Mouse (Mus musculus) large intestine, adult 2 months (tissue): Measurements from ENCODE around the gene Speg. TPM values are rescaled to one million over a fixed set of nuclear protein-coding genes. Genes with fewer than 3 reads are reported as not detected.

Source experiments
- DNase-seq: peaks from one replicate; pipeline ENCODE4 v3.0.0-alpha.2; 2012; ENCODE audit warnings: low read depth, low spot score
- WGBS: fragments of 180-500 bp; shearing (Covaris S2); methylation state at CpG from one replicate; pipeline ENCODE4 v1.1.7; 2018; 5-methylcytosine and 5-hydroxymethylcytosine counted together
- polyA plus RNA-seq: library from polyadenylated mRNA; depleted of rRNA; stranded (reverse); fragments of >200 nt; gene quantifications from 2 replicates; pipeline ENCODE4 v1.2.3, GENCODE M21; 2012; rRNA removed

Speg gene
- polyA plus RNA-seq, 1 experiment: 20.6 TPM

- DNase-seq: no peak
- 20% methylated on average over 13 of the region's 13 CpGs for WGBS
Measured at GRCm38 (mm10) chr1:75480036-75480435, 104.9 kb downstream of the Speg start.

DNA sequence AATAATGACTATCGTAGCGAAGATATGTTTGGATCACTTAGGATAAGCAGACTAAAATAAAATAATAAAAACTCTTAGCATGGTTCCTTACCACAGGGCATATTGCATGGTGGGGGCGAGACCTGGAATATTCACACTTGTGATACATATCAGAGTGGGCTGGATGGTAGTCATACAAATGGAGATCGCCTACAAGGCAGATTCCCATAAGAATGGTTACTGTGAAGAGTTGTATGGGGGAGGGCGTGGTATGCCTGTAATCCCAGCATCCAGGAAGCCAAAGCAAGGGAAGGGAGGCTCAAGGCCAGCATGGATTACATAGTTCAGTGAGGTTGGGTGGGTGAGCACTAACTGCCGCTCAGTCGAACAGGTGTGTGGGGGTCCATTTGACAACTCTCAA, 105.6 kb downstream of the Speg start:
- DNase-seq: no peak
- 85% methylated on average over 7 of the region's 7 CpGs for WGBS

Other genes with a start within 250 kb of the Speg start
- 1.1 and 1.3 TPM in 2 replicates for gene Slc23a3, start 241.4 kb upstream of the Speg start, polyA plus RNA-seq
- gene Cnppd1, start 232.6 kb upstream of the Speg start, polyA plus RNA-seq: 45.8 and 53.7 TPM in 2 replicates
- 79.0 and 93.9 TPM in 2 replicates for gene Retreg2, start 232.5 kb upstream of the Speg start, polyA plus RNA-seq
- 80.6 and 93.3 TPM in 2 replicates for gene Zfand2b, start 206.7 kb upstream of the Speg start, polyA plus RNA-seq
- gene Abcb6, start 194.9 kb upstream of the Speg start, polyA plus RNA-seq: 24.0 and 27.5 TPM in 2 replicates
- gene Ankzf1, start 183.1 kb upstream of the Speg start, polyA plus RNA-seq: 19.2 and 27.4 TPM in 2 replicates
- 72.2 and 107 TPM in 2 replicates for gene Atg9a, start 183.1 kb upstream of the Speg start, polyA plus RNA-seq
- 2.1 and 4.4 TPM in 2 replicates for gene Glb1l, start 164.5 kb upstream of the Speg start, polyA plus RNA-seq
- gene Stk16, start 164.5 kb upstream of the Speg start, polyA plus RNA-seq: 221 and 258 TPM in 2 replicates
- gene Tuba4a, start 155.4 kb upstream of the Speg start, polyA plus RNA-seq: 121 and 164 TPM in 2 replicates
- not detected in 2 replicates for gene A630095N17Rik, start 143.2 kb upstream of the Speg start, polyA plus RNA-seq
- gene Dnajb2, start 138.9 kb upstream of the Speg start, polyA plus RNA-seq: 19.4 and 20.1 TPM in 2 replicates
- 6.4 and 6.5 TPM in 2 replicates for gene Ptprn, start 110.8 kb upstream of the Speg start, polyA plus RNA-seq
- 14.0 and 17.7 TPM in 2 replicates for gene Resp18, start 96.9 kb upstream of the Speg start, polyA plus RNA-seq
- 250 and 500 TPM in 2 replicates for gene Dnpep, start 57.3 kb upstream of the Speg start, polyA plus RNA-seq
- 353 and 360 TPM in 2 replicates for gene Des, start 15.0 kb upstream of the Speg start, polyA plus RNA-seq
- gene Gmppa, start 60.6 kb downstream of the Speg start, polyA plus RNA-seq: 177 and 182 TPM in 2 replicates
- 0.17 TPM in 1 of 2 replicates, not detected in the other for gene Asic4, start 75.1 kb downstream of the Speg start, polyA plus RNA-seq
- gene Chpf, start 104.0 kb downstream of the Speg start, polyA plus RNA-seq: 22.0 and 25.1 TPM in 2 replicates
- 1.9 and 2.0 TPM in 2 replicates for gene Tmem198, start 104.2 kb downstream of the Speg start, polyA plus RNA-seq
- gene Obsl1, start 131.2 kb downstream of the Speg start, polyA plus RNA-seq: 3.3 and 4.1 TPM in 2 replicates
- 2.6 and 2.7 TPM in 2 replicates for gene Inha, start 131.8 kb downstream of the Speg start, polyA plus RNA-seq
- gene Stk11ip, start 146.2 kb downstream of the Speg start, polyA plus RNA-seq: 15.6 and 17.3 TPM in 2 replicates
- 3.0 and 4.7 TPM in 2 replicates for gene Slc4a3, start 171.0 kb downstream of the Speg start, polyA plus RNA-seq